Mouse (Mus musculus) embryonic fibroblast, embryonic 13.5 days (primary cell): Measurements from ENCODE around the gene Ift52.

ENCODE experiments used
- CTCF ChIP-seq: IDR thresholded peaks from 2 replicates; pipeline ENCODE4 v1.5.1; 2011; ENCODE audit warnings: mild to moderate bottlenecking, control low read depth, low read length, moderate library complexity, borderline replicate concordance; ENCODE audit not compliant: insufficient read depth
- POLR2A ChIP-seq: IDR thresholded peaks from 2 replicates; pipeline ENCODE4 v1.6.1; 2011; ENCODE audit warnings: low read depth, mild to moderate bottlenecking, control low read depth, low read length, moderate library complexity

DNA sequence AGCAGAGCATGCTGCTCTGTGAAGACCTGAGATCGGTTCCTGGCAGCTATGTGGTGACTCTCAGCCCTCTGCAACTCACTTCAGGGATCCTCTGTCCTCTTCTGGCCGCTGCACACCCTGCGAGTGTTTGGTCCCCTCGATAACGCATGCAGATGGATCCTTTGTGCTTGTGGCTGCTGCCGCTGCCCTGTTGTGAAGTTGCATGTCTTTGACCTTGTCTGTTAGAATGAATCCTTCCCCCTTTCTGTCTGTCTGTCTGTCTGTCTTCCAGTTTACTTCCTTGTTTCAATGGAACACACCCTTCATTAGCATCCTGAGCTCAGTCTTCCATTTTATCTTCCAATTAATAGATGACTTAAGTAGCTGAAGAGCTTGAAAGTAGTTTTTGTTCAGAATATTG, 49.2 kb downstream of the Ift52 start:
- TF ChIP-seq CTCF (no peak), POLR2A (no peak)
